ENCODE assay signal across 8 mouse cellular contexts in the genomic region with DNA sequence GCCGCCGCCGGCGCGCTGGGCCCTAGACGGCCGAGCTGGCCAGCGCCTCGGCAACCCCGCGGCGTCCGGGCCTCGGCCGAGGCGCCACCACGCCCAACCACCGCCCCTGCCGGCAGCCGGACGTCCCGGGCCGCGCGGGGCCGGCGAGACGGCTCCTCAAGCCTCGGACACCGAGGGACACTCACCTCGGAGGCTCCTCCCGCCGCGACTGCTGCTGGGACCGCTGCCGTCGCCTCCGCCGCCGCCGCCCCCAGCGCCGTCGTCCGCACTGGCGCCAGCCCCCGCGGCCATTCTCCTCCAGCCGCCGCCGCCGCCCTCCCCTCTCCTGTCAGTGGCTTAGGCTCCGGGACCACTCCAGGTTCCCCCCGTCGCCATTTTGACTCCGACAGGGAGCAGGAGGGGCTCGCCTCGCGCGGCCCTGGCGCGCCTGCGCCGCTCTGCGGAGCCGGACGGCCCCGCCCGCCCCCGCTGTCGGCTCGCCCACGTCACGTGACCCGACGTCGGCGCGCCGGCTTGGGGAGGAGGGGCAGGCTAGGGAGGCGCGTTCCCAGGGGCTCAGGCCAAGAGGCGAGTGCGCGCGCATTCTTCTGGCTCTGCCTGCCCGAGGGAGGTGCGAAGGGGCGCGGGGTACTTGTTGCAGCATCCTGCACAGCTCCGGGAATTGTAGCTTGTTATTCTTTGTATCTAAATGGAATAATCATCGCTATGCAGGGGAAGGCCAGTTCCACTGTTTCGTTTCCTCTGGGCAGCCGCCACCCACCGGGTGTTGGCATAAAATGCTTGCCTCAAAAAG. TPM values are rescaled to one million over a fixed set of nuclear protein-coding genes. Genes with fewer than 3 reads are reported as not detected.
DNase-seq lines count a peak whose midpoint lies in the region; ATAC-seq and TF ChIP-seq lines count a peak whose summit lies in the region.

A gene (minus strand): TSS at position 441 of the 793 bp plus-strand sequence.

- H3ac ChIP-seq in myocyte (ENCODE audit: control insufficient read depth, insufficient read length) = peak within 1 kb of the TSS; percentile 86

- H3K4me2 ChIP-seq in heart, embryonic 11.5 days = peak within 1 kb of the TSS; percentile 79
- H3K4me2 ChIP-seq in kidney, embryonic 16.5 days (replicated peaks; ENCODE audit: low read depth, low read length) = peak within 1 kb of the TSS; percentile 63
- peak within 1 kb of the TSS; percentile 94 for H3K4me2 ChIP-seq in myocyte (ENCODE audit: low read depth)

- DNase-seq in B cell, adult 2 months = peak; percentile 95 to 96
- DNase-seq in brain, adult 2 months (ENCODE audit: low read depth, low spot score) = peak; percentile 97
- peak; percentile 68 for DNase-seq in liver, adult 2 months (ENCODE audit: extremely low read depth, low read depth, low spot score)
- DNase-seq in splenic B cell, adult 2 months (ENCODE audit: low read depth, low spot score) = peak; percentile 96

- H3K4me3 ChIP-seq in heart, embryonic 11.5 days (ENCODE audit: low read depth, low read length) = peak within 1 kb of the TSS; percentile 93
- peak within 1 kb of the TSS; percentile 93 for H3K4me3 ChIP-seq in kidney, embryonic 16.5 days (ENCODE audit: low read length)
- peak within 1 kb of the TSS; percentile 81 for H3K4me3 ChIP-seq in liver, adult 2 months (ENCODE audit: insufficient read depth, low read depth, low read length)
- peak within 1 kb of the TSS; percentile 70 for H3K4me3 ChIP-seq in myocyte

- H3K79me2 ChIP-seq in liver, adult 2 months (ENCODE audit: control insufficient read depth, insufficient read depth, low read length) = peaks cover 20% of the 10 kb centered on the region; the same call in 1 of the 2 replicates
- H3K79me2 ChIP-seq in myocyte (ENCODE audit: control insufficient read depth, insufficient read depth) = peaks cover 43% of the 10 kb centered on the region

- H3K9me3 ChIP-seq in heart, embryonic 11.5 days (replicated peaks; ENCODE audit: control insufficient read depth, low read length) = no peaks in the 10 kb centered on the region
- H3K9me3 ChIP-seq in kidney, embryonic 16.5 days (ENCODE audit: low read length) = no peaks in the 10 kb centered on the region

- no peaks in the 10 kb centered on the region for H3K36me3 ChIP-seq in heart, embryonic 11.5 days (ENCODE audit: control insufficient read depth, insufficient read depth, low read length)
- no peaks in the 10 kb centered on the region for H3K36me3 ChIP-seq in kidney, embryonic 16.5 days (ENCODE audit: insufficient read depth, low read length)
- no peaks in the 10 kb centered on the region for H3K36me3 ChIP-seq in liver, adult 2 months (ENCODE audit: control insufficient read depth, insufficient read depth, low read length)
- H3K36me3 ChIP-seq in myocyte (ENCODE audit: control insufficient read depth, insufficient read depth) = no peaks in the 10 kb centered on the region
- H3K36me3 ChIP-seq in splenic B cell, adult 2 months (ENCODE audit: control insufficient read depth, insufficient read depth, low read length, poor library complexity, severe bottlenecking) = no peaks in the 10 kb centered on the region

- peak; percentile 85 for ATAC-seq in erythroblast, adult 5-6 weeks (replicated peaks; ENCODE audit: low FRiP score, poor library complexity, severe bottlenecking)
- ATAC-seq in heart, embryonic 11.5 days (replicated peaks; ENCODE audit: insufficient number of reproducible peaks, low FRiP score, low TSS enrichment) = peak; percentile 93
- peak; percentile 98 for ATAC-seq in kidney, embryonic 16.5 days (ENCODE audit: low FRiP score, low TSS enrichment)

- peaks cover 10% of the 10 kb centered on the region; the same call in 1 of the 2 replicates for H3K4me1 ChIP-seq in heart, embryonic 11.5 days (ENCODE audit: control insufficient read depth, insufficient read depth, low read length)
- peaks cover 14% of the 10 kb centered on the region for H3K4me1 ChIP-seq in kidney, embryonic 16.5 days (ENCODE audit: insufficient read depth, low read length)
- H3K4me1 ChIP-seq in liver, adult 2 months (ENCODE audit: control insufficient read depth, insufficient read depth, low read length) = peaks cover 7% of the 10 kb centered on the region

- H3K9ac ChIP-seq in heart, embryonic 11.5 days (ENCODE audit: low read depth, low read length) = peak within 1 kb of the TSS; percentile 93
- H3K9ac ChIP-seq in kidney, embryonic 16.5 days (replicated peaks; ENCODE audit: low read length) = peak within 1 kb of the TSS; percentile 94
- peak within 1 kb of the TSS; percentile 100 for H3K9ac ChIP-seq in liver, adult 2 months (ENCODE audit: low read depth, low read length)

- peak; percentile 34 for TF ChIP-seq POLR2A in liver, adult 2 months (IDR thresholded peaks at IDR 0.05; ENCODE audit: extremely low read depth, insufficient read depth, low read length)
- peak; percentile 92 for TF ChIP-seq POLR2A in myocyte (IDR thresholded peaks at IDR 0.05; ENCODE audit: insufficient read length, low read depth)

- H3K27me3 ChIP-seq in heart, embryonic 11.5 days (ENCODE audit: control insufficient read depth, insufficient read depth, low read length) = no peaks in the 10 kb centered on the region
- no peaks in the 10 kb centered on the region for H3K27me3 ChIP-seq in kidney, embryonic 16.5 days (ENCODE audit: insufficient read depth, low read length)
- H3K27me3 ChIP-seq in liver, adult 2 months (ENCODE audit: control insufficient read depth, insufficient read depth, low read length) = no peaks in the 10 kb centered on the region
- H3K27me3 ChIP-seq in myocyte (ENCODE audit: control insufficient read depth, insufficient read depth, insufficient read length) = peaks cover 4% of the 10 kb centered on the region
- H3K27me3 ChIP-seq in splenic B cell, adult 2 months (ENCODE audit: control insufficient read depth, insufficient read depth, low read length, poor library complexity, severe bottlenecking) = no peaks in the 10 kb centered on the region

- WGBS in heart, embryonic 11.5 days (ENCODE audit: insufficient replicate concordance) = under 1% methylated on average over 68 of the region's 95 CpGs
- WGBS in kidney, embryonic 16.5 days = 0% methylated on average over 77 of the region's 95 CpGs
- 3% methylated on average over 94 of the region's 95 CpGs for WGBS in liver, adult 2 months

- no peak for TF ChIP-seq CTCF in liver, adult 2 months (IDR thresholded peaks at IDR 0.05; ENCODE audit: low read depth, low read length)

- H3K27ac ChIP-seq in heart, embryonic 11.5 days (ENCODE audit: low read depth, low read length) = peak within 1 kb of the TSS; percentile 93
- H3K27ac ChIP-seq in kidney, embryonic 16.5 days (ENCODE audit: low read length) = peak within 1 kb of the TSS; percentile 94
- H3K27ac ChIP-seq in liver, adult 2 months (replicated peaks; ENCODE audit: insufficient read depth, low read depth, low read length) = peak within 1 kb of the TSS; percentile 93

TF ChIP-seq in myocyte, 11 proteins besides CTCF, POLR2A, EP300 and RAD21:
- TF ChIP-seq E2F4 (IDR thresholded peaks at IDR 0.05; ENCODE audit: insufficient read depth) (no peak), TCF12 (IDR thresholded peaks at IDR 0.05; ENCODE audit: insufficient read depth, poor library complexity, severe bottlenecking) (no peak), SRF (IDR thresholded peaks at IDR 0.05; ENCODE audit: control insufficient read depth, insufficient read length, low read depth) (no peak), TCF3 (IDR thresholded peaks at IDR 0.05; ENCODE audit: insufficient read length, low read depth) (no peak), USF1 (IDR thresholded peaks at IDR 0.05; ENCODE audit: low read depth) (peak; percentile 78), MYOG (IDR thresholded peaks at IDR 0.05; ENCODE audit: control insufficient read depth in 1 of 3, insufficient read depth in 1 of 3, insufficient read length in 2 of 3, low read depth in 2 of 3) (peak in 1 of 3 experiments; percentile 4), MYOD1 (IDR thresholded peaks at IDR 0.05; ENCODE audit: control insufficient read depth in 1 of 3, insufficient read length in 2 of 3, low read depth in 2 of 3) (peak in 1 of 3 experiments; percentile 0), POLR2AphosphoS2 (IDR thresholded peaks at IDR 0.05; ENCODE audit: insufficient read length, low read depth) (peak; percentile 88), REST (IDR thresholded peaks at IDR 0.05; ENCODE audit: insufficient read depth, insufficient read length) (no peak)

RNA-seq across cellular contexts. Expression of the gene that starts here (rescaled TPM):
- total RNA-seq in erythroblast, adult 5-6 weeks (2015; ENCODE audit: low replicate concordance) = 11.5 and 24.0 TPM in 2 replicates
- total RNA-seq in erythroblast, adult 5-6 weeks (2017; ENCODE audit: low replicate concordance) = 25.4 and 28.7 TPM in 2 replicates
- polyA plus RNA-seq in heart, embryonic 11.5 days (2014; fragmentation: Nextera tagmentation; extraction: Ambion mirVana) = 14.3 and 15.1 TPM in 2 replicates
- 14.5 and 17.5 TPM in 2 replicates for polyA plus RNA-seq in kidney, embryonic 16.5 days (2015; fragmentation: Nextera tagmentation; extraction: Ambion mirVana)
- total RNA-seq in liver, adult 2 months (2014; rRNA removed) = 15.5 and 17.6 TPM in 2 replicates
- 4.2 and 4.7 TPM in 2 replicates for polyA plus RNA-seq in liver, adult 2 months (2012; rRNA removed)
- 6.9 TPM for polyA plus RNA-seq in myocyte (2012; fragmentation: generic; extraction: Trizol)

Comparison
In these comparisons a context has a peak if more than half of its experiments do, and no peak if none do; other contexts are left out.
1. Peak in every context shown above with its lines: DNase-seq, ATAC-seq, H3K4me3 ChIP-seq and H3K27ac ChIP-seq.